Mouse (Mus musculus) macrophage (primary cell): Measurements from ENCODE around the gene Nnmt. TPM values are rescaled to one million over a fixed set of nuclear protein-coding genes. Genes with fewer than 3 reads are reported as not detected.

Source experiments
- H3K27ac ChIP-seq: fragments of 350-480 bp; formaldehyde crosslinking; 2 replicates; pipeline ENCODE4 v1.9.0; 2021
- H3K36me3 ChIP-seq: fragments of 350-480 bp; formaldehyde crosslinking; 2 replicates; pipeline ENCODE4 v1.9.0; 2021; ENCODE audit errors: inconsistent target
- H3K4me3 ChIP-seq: fragments of 350-480 bp; formaldehyde crosslinking; 2 replicates; pipeline ENCODE4 v1.9.0; 2021; ENCODE audit errors: inconsistent target
- H3K79me2 ChIP-seq: fragments of 350-480 bp; formaldehyde crosslinking; 2 replicates; pipeline ENCODE4 v1.9.0; 2021; ENCODE audit errors: inconsistent target
- WGBS: methylation state at CpG from one replicate; pipeline ENCODE4 v1.1.7; 2026; ENCODE audit warnings: inconsistent platforms; ENCODE audit not compliant: missing documents; 5-methylcytosine and 5-hydroxymethylcytosine counted together
- polyA plus RNA-seq: library from polyadenylated mRNA; stranded (reverse); fragments of 250-400 nt; gene quantifications from 3 replicates; pipeline ENCODE4 v1.2.4, GENCODE M21; 2018; ENCODE audit warnings: inconsistent platforms
- total RNA-seq, 78 experiments: library from RNA; depleted of rRNA; stranded (reverse); fragments of 250-400 nt; gene quantifications; 1 replicate in 9 of 78; 2 replicates in 24 of 78; 3 replicates in 43 of 78; 4 replicates in 2 of 78; pipeline ENCODE4 v1.2.4; 2018; ENCODE audit warnings: inconsistent platforms in 56 of 78

Gene Nnmt
- total RNA-seq (2018; cell fraction: chromatin; rRNA removed) = 1 to 10 TPM in 1 of 26 experiments, not detected in 25; 1.4 TPM
- total RNA-seq (2018; cell fraction: cytosol; rRNA removed) = not detected
- total RNA-seq (2018; cell fraction: nucleus; rRNA removed) = 1 to 10 TPM in 1 of 26 experiments, not detected in 25; 1.2 TPM
- not detected in 3 replicates for polyA plus RNA-seq

- Histone ChIP-seq H3K4me3 (no peak within 1 kb of the TSS), H3K79me2 (no peaks in the 10 kb centered on the region), H3K36me3 (no peaks in the 10 kb centered on the region), H3K27ac (no peak within 1 kb of the TSS)
- WGBS = 78% methylated on average over 8 of the region's 8 CpGs
Observed at GRCm38 (mm10) chr9:48604939-48605598, at the start of gene Nnmt. Gene Nnmt (minus strand): TSS chr9:48605153.

- Histone ChIP-seq H3K4me3 (no peak overlapping the region), H3K36me3 (no peaks in the 10 kb centered on the region), H3K27ac (no peak overlapping the region), H3K79me2 (no peaks in the 10 kb centered on the region)
- 39% methylated on average over 8 of the region's 8 CpGs for WGBS
Observed at GRCm38 (mm10) chr9:48654730-48655129, 49.8 kb upstream of the Nnmt start.

GRCm38 (mm10) chr9:48653399-48654070 lies 48.6 kb upstream of the Nnmt start:
- H3K79me2 ChIP-seq = no peaks in the 10 kb centered on the region
- no peak overlapping the region for H3K27ac ChIP-seq
- no peaks in the 10 kb centered on the region for H3K36me3 ChIP-seq
- no peak overlapping the region for H3K4me3 ChIP-seq
- WGBS = 85% methylated on average over 6 of the region's 7 CpGs

GRCm38 (mm10) chr9:48652026-48652425 lies 47.1 kb upstream of the Nnmt start:
- WGBS = 94% methylated on average over 3 of the region's 4 CpGs

GRCm38 (mm10) chr9:48650846-48651245 lies 45.9 kb upstream of the Nnmt start:
- Histone ChIP-seq H3K36me3 (no peaks in the 10 kb centered on the region), H3K79me2 (no peaks in the 10 kb centered on the region), H3K4me3 (no peak overlapping the region), H3K27ac (no peak overlapping the region)
- 87% methylated on average over 2 of the region's 2 CpGs for WGBS

More at GRCm38 (mm10) chr9:48652026-48652425, 47.1 kb upstream of the Nnmt start:
- no peak overlapping the region for H3K27ac ChIP-seq
- no peaks in the 10 kb centered on the region for H3K36me3 ChIP-seq
- no peak overlapping the region for H3K4me3 ChIP-seq
- H3K79me2 ChIP-seq = no peaks in the 10 kb centered on the region

- H3K79me2 ChIP-seq = no peaks in the 10 kb centered on the region
- H3K36me3 ChIP-seq = no peaks in the 10 kb centered on the region
- WGBS = 81% methylated on average over 17 of the region's 17 CpGs
- no peak overlapping the region for H3K27ac ChIP-seq
- no peak overlapping the region for H3K4me3 ChIP-seq
Observed at GRCm38 (mm10) chr9:48649851-48650685, 45.1 kb upstream of the Nnmt start.

- H3K27ac ChIP-seq = no peak overlapping the region
- no peak overlapping the region for H3K4me3 ChIP-seq
- H3K36me3 ChIP-seq = no peaks in the 10 kb centered on the region
Observed at GRCm38 (mm10) chr9:48649098-48649766, 44.3 kb upstream of the Nnmt start.

GRCm38 (mm10) chr9:48648285-48649097 lies 43.5 kb upstream of the Nnmt start:
- Histone ChIP-seq H3K36me3 (no peaks in the 10 kb centered on the region), H3K4me3 (no peak overlapping the region), H3K27ac (no peak overlapping the region), H3K79me2 (no peaks in the 10 kb centered on the region)
- WGBS = 83% methylated on average over 12 of the region's 12 CpGs

More at GRCm38 (mm10) chr9:48649098-48649766, 44.3 kb upstream of the Nnmt start:
- no peaks in the 10 kb centered on the region for H3K79me2 ChIP-seq
- WGBS = 16% methylated on average over 21 of the region's 22 CpGs

- 80% methylated on average over 10 of the region's 10 CpGs for WGBS
- H3K4me3 ChIP-seq = no peak overlapping the region
- no peaks in the 10 kb centered on the region for H3K36me3 ChIP-seq
- no peaks in the 10 kb centered on the region for H3K79me2 ChIP-seq
- no peak overlapping the region for H3K27ac ChIP-seq
Observed at GRCm38 (mm10) chr9:48647648-48648284, 42.8 kb upstream of the Nnmt start.

- H3K36me3 ChIP-seq = no peaks in the 10 kb centered on the region
- no peak overlapping the region for H3K4me3 ChIP-seq
- no peak overlapping the region for H3K27ac ChIP-seq
- WGBS = 87% methylated on average over 16 of the region's 16 CpGs
- no peaks in the 10 kb centered on the region for H3K79me2 ChIP-seq
Observed at GRCm38 (mm10) chr9:48646781-48647647, 42.1 kb upstream of the Nnmt start.

GRCm38 (mm10) chr9:48646251-48646650 lies 41.3 kb upstream of the Nnmt start:
- Histone ChIP-seq H3K36me3 (no peaks in the 10 kb centered on the region), H3K79me2 (no peaks in the 10 kb centered on the region), H3K4me3 (no peak overlapping the region), H3K27ac (no peak overlapping the region)
- 23% methylated on average over 4 of the region's 4 CpGs for WGBS

GRCm38 (mm10) chr9:48645648-48646126 lies 40.7 kb upstream of the Nnmt start:
- Histone ChIP-seq H3K36me3 (no peaks in the 10 kb centered on the region), H3K79me2 (no peaks in the 10 kb centered on the region), H3K27ac (no peak overlapping the region), H3K4me3 (no peak overlapping the region)
- 69% methylated on average over 4 of the region's 4 CpGs for WGBS
